Mouse (Mus musculus) adrenal gland, adult 8-10 months (tissue): ENCODE measurements at regions not wholly inside any gene's neighbourhood (a gene's known extent, or its start where the extent isn't known, plus 50 kb on each side); places are given as distances from the start of the nearest gene placed in this dataset.
"Not testable (repeated sequence)": the region's sequence is repeated elsewhere in the genome, so short reads cannot be mapped to it uniquely, and the experiment has no call there.

Source experiments
- DNase-seq: peaks from one replicate; pipeline ENCODE4 v3.0.0; 2022

DNA sequence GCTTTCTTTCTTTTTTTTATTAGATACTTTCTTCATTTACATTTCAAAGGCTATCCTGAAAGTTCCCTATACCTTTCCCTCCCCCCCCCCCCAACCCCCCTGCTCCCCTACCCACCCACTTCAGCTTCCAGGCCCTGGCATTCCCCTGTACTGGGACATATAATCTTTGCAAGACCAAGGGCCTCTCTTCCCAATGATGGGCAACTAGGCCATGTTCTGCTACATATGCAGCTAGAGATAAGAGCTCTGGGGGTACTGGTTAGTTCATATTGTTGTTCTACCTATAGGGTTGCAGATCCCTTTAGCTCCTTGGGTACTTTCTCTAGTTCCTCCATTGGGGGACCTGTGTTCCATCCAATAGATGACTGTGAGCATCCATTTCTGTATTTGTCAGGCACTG, 55.6 kb upstream of the Slc1a3 start:
- DNase-seq, result not testable (repeated sequence)

DNA sequence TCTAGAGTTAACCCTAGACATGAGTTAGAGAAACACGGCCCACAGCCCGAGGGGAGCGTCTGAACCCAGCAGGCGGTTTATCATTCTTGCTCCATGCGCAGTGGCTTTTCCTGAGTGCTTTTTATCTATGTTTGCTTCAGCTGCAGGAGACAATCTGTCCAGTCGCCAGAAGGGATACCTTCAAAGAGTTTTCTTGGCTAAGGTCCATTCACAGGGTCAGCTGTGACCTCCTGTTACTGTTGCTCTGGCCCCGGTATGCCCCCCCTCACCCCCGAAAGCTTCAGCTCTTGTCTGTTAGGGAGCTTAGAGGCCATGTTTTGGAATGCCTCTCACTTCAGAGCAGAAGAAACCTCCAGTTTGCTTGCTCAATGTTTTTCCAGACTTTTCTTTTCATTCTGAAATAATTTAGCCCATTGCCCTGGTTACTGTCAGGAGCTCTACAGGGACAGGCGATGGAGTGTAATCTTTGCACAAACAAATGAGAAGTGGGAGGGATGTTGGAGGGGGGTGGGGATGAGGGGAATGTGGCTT, 51.2 kb upstream of the Slc1a3 start:
- no peak for DNase-seq

DNA sequence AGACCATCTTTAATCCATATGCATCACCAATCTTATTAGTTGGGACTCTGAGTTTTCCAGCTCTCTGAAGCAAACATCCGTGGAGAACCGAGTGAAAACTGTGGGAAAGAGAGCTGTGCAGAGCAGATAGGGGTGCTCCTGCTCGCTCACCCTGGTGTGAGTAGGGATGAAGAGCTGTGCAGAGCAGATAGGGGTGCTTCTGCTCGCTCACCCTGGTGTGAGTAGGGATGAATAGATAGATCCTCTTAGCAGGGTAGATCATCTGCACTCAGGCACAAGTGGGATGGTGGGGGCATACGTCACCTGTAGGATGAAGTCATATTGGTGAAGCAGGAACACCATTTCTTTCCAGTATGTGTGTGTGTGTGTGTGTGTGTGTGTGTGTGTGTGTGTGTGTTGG, 50.6 kb upstream of the Slc1a3 start:
- no peak for DNase-seq
